Comparison of ENCODE assay signal across 9 mouse cellular contexts in the genomic region with DNA sequence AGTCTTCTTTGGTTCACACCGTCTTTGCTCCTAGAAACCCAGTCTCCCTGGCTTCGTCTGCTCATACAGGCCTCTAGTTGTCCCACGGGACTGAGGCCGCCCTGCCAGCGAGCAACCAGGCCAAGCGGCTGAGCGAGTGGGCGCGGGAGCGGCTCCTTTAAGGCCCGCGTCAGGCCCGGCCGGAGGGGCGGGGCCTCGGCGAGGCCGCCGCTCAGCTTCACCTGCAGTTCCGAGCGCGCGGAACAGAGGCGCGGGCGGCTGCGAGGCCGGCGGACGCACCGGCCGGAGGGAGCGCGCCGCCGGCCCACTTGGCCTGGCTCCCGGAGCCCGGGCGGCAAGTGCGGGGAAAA. TPM values are rescaled to one million over a fixed set of nuclear protein-coding genes. Genes with fewer than 3 reads are reported as not detected.
DNase-seq lines count a peak whose midpoint lies in the region; ATAC-seq lines count a peak whose summit lies in the region.
"Had no signal": no experiment of that assay in that cellular context is flagged by ENCODE, and none has a peak within 500 bp of the region (broad histone marks: within the 10 kb centered on the region; RNA-seq: fewer than 3 reads in every experiment).

TSS of gene Cdh4 (plus strand) at position 241 of the 350 bp plus-strand sequence.

- H3K27me3 ChIP-seq in hindbrain, embryonic 14.5 days (ENCODE audit: control insufficient read depth, insufficient read depth, low read length): peaks cover 5% of the 10 kb centered on the region; the same call in 1 of the 2 replicates
- H3K27me3 ChIP-seq in lung, embryonic 16.5 days (ENCODE audit: control insufficient read depth, insufficient read depth, low read depth, low read length): peaks cover 30% of the 10 kb centered on the region

- no peaks in the 10 kb centered on the region for H3K9me3 ChIP-seq in hindbrain, embryonic 14.5 days (ENCODE audit: control insufficient read depth, low read length)
- no peaks in the 10 kb centered on the region for H3K9me3 ChIP-seq in lung, embryonic 16.5 days (ENCODE audit: control insufficient read depth, low read length)

- peak within 1 kb of the TSS; percentile 68 for H3K4me3 ChIP-seq in hindbrain, embryonic 14.5 days (replicated peaks; ENCODE audit: low read length)
- peak within 1 kb of the TSS; percentile 66 for H3K4me3 ChIP-seq in lung, embryonic 16.5 days (ENCODE audit: low read length)
- H3K4me3 ChIP-seq: myocyte had no signal

- peaks cover 19% of the 10 kb centered on the region for H3K4me1 ChIP-seq in hindbrain, embryonic 14.5 days (replicated peaks; ENCODE audit: control insufficient read depth, insufficient read depth, low read length)
- H3K4me1 ChIP-seq in lung, embryonic 16.5 days (replicated peaks; ENCODE audit: control insufficient read depth, insufficient read depth, low read length): peaks cover 8% of the 10 kb centered on the region

- DNase-seq in adrenal gland, adult 18-20 months (ENCODE audit: low spot score in 2 of 2): peak; percentile 72 to 78
- peak; percentile 87 for DNase-seq in cerebellum, adult 9-10 months
- peak; percentile 61 to 73 for DNase-seq in frontal cortex, postnatal 36 days (ENCODE audit: low spot score in 2 of 2)
- peak; percentile 77 for DNase-seq in hindbrain, embryonic 14.5 days (ENCODE audit: low spot score)
- peak; percentile 62 to 68 for DNase-seq in layer of hippocampus, postnatal 36 days
- peak; percentile 90 for DNase-seq in retina, postnatal 1 day
- DNase-seq in spleen, postnatal 14 days (ENCODE audit: low spot score in 2 of 2): no peak

- H3K4me2 ChIP-seq in hindbrain, embryonic 14.5 days (replicated peaks): peak within 1 kb of the TSS; percentile 97
- peak within 1 kb of the TSS; percentile 99 for H3K4me2 ChIP-seq in lung, embryonic 16.5 days (ENCODE audit: low read depth, low read length)

- H3K36me3 ChIP-seq in hindbrain, embryonic 14.5 days (replicated peaks; ENCODE audit: control insufficient read depth, insufficient read depth): no peaks in the 10 kb centered on the region
- no peaks in the 10 kb centered on the region for H3K36me3 ChIP-seq in lung, embryonic 16.5 days (ENCODE audit: control insufficient read depth, insufficient read depth, low read length)

- peak; percentile 89 for ATAC-seq in hindbrain, embryonic 14.5 days (ENCODE audit: low FRiP score)
- peak; percentile 88 for ATAC-seq in lung, embryonic 16.5 days (ENCODE audit: low read depth)

- H3K27ac ChIP-seq in hindbrain, embryonic 14.5 days: peak within 1 kb of the TSS; percentile 78
- H3K27ac ChIP-seq in lung, embryonic 16.5 days (ENCODE audit: low read length): 0 out of 2 replicates have a peak within 1 kb of the TSS, but pooled peaks have one; percentile 2

- H3K9ac ChIP-seq in hindbrain, embryonic 14.5 days: peak within 1 kb of the TSS; percentile 85
- peak within 1 kb of the TSS; percentile 63 for H3K9ac ChIP-seq in lung, embryonic 16.5 days (ENCODE audit: low read length)

- WGBS in hindbrain, embryonic 14.5 days: under 1% methylated on average over 40 of the region's 40 CpGs
- under 1% methylated on average over 35 of the region's 40 CpGs for WGBS in lung, embryonic 16.5 days

RNA-seq across cellular contexts. Expression of gene Cdh4, which starts in this region (rescaled TPM):
- total RNA-seq in adrenal gland, adult 18-20 months (2021): 1 to 10 TPM; 2.6 to 4.3 TPM
- polyA plus RNA-seq in hindbrain, embryonic 14.5 days (2014; fragmentation: Nextera tagmentation; extraction: Ambion mirVana): 32.8 and 36.7 TPM in 2 replicates
- total RNA-seq in layer of hippocampus, postnatal 36 days (2021): 10 to 100 TPM; 10.2 to 10.5 TPM
- 7.0 and 7.2 TPM in 2 replicates for polyA plus RNA-seq in lung, embryonic 16.5 days (2015; fragmentation: Nextera tagmentation; extraction: Ambion mirVana)
- polyA plus RNA-seq: myocyte had no signal

Comparison
In these comparisons a context has a peak if more than half of its experiments do, and no peak if none do; other contexts are left out.
1. DNase-seq: peak in adrenal gland, adult 18-20 months (2 of 2), cerebellum, adult 9-10 months (single experiment), frontal cortex, postnatal 36 days (2 of 2), hindbrain, embryonic 14.5 days (single experiment), layer of hippocampus, postnatal 36 days (2 of 2) and retina, postnatal 1 day (single experiment); none in spleen, postnatal 14 days (0 of 2).